Mouse (Mus musculus): ENCODE data around the gene Bcat1.
A peak's percentile ranks its signal among the peaks of the same experiment; 100 is the strongest.

Bcat1 gene

GRCm38 (mm10) chr6:145056102-145056501, 19.9 kb downstream of the Bcat1 start:
- DNase-seq (ENCODE audit: low read depth, low spot score) = no peak

- no peak for DNase-seq (ENCODE audit: low read depth, low spot score)
Measured at GRCm38 (mm10) chr6:145055277-145055858, 20.6 kb downstream of the Bcat1 start.

GRCm38 (mm10) chr6:145052669-145053068, 23.3 kb downstream of the Bcat1 start:
- DNase-seq (ENCODE audit: low read depth, low spot score) = no peak

- DNase-seq (ENCODE audit: low read depth, low spot score) = no peak
Measured at GRCm38 (mm10) chr6:145050899-145051298, 25.1 kb downstream of the Bcat1 start.

- peak; percentile 80 for DNase-seq (ENCODE audit: low read depth, low spot score)
Measured at GRCm38 (mm10) chr6:145048131-145048997, 27.6 kb downstream of the Bcat1 start.

GRCm38 (mm10) chr6:145047445-145047857, 28.5 kb downstream of the Bcat1 start:
- DNase-seq (ENCODE audit: low read depth, low spot score) = peak; percentile 76

GRCm38 (mm10) chr6:145046266-145046890, 29.6 kb downstream of the Bcat1 start:
- no peak for DNase-seq (ENCODE audit: low read depth, low spot score)

- DNase-seq (ENCODE audit: low read depth, low spot score) = no peak
Measured at GRCm38 (mm10) chr6:145044916-145045574, 30.9 kb downstream of the Bcat1 start.

GRCm38 (mm10) chr6:145040732-145041131, 35.3 kb downstream of the Bcat1 start:
- DNase-seq (ENCODE audit: low read depth, low spot score) = no peak

GRCm38 (mm10) chr6:145037626-145038025, 38.4 kb downstream of the Bcat1 start:
- DNase-seq (ENCODE audit: low read depth, low spot score) = no peak

- no peak for DNase-seq (ENCODE audit: low read depth, low spot score)
Measured at GRCm38 (mm10) chr6:145035412-145035811, 40.6 kb downstream of the Bcat1 start.

GRCm38 (mm10) chr6:145030587-145030986, 45.4 kb downstream of the Bcat1 start:
- DNase-seq (ENCODE audit: low read depth, low spot score) = no peak

GRCm38 (mm10) chr6:145023990-145024389, 52.0 kb downstream of the Bcat1 start:
- no peak for DNase-seq (ENCODE audit: low read depth, low spot score)

GRCm38 (mm10) chr6:145022966-145023725, 52.8 kb downstream of the Bcat1 start:
- DNase-seq (ENCODE audit: low read depth, low spot score) = peak; percentile 90

GRCm38 (mm10) chr6:145022349-145022748, 53.6 kb downstream of the Bcat1 start:
- DNase-seq (ENCODE audit: low read depth, low spot score) = no peak

- no peak for DNase-seq (ENCODE audit: low read depth, low spot score)
Measured at GRCm38 (mm10) chr6:145020553-145020952, 55.4 kb downstream of the Bcat1 start.

GRCm38 (mm10) chr6:145018295-145018694, 57.7 kb downstream of the Bcat1 start:
- no peak for DNase-seq (ENCODE audit: low read depth, low spot score)

- DNase-seq (ENCODE audit: low read depth, low spot score) = no peak
Measured at GRCm38 (mm10) chr6:145017508-145017907, 58.5 kb downstream of the Bcat1 start.

GRCm38 (mm10) chr6:145016639-145017038, 59.3 kb downstream of the Bcat1 start:
- no peak for DNase-seq (ENCODE audit: low read depth, low spot score)

- peak; percentile 58 for DNase-seq (ENCODE audit: low read depth, low spot score)
Measured at GRCm38 (mm10) chr6:145014944-145015343, 61.0 kb downstream of the Bcat1 start.

- DNase-seq (ENCODE audit: low read depth, low spot score) = no peak
Measured at GRCm38 (mm10) chr6:145012699-145013098, 63.3 kb downstream of the Bcat1 start.
